ENCODE assay signal across 12 mouse cellular contexts in genomic region chr13:103052661-103053060, GRCm38 (mm10).
"Had no signal": no experiment of that assay in that cellular context is flagged by ENCODE, and none has a peak within 500 bp of the region (broad histone marks: within the 10 kb centered on the region; RNA-seq: fewer than 3 reads in every experiment).

No protein-coding gene starts in this region.

- H3K9ac ChIP-seq: limb, embryonic 12.5 days; liver, embryonic 14.5 days; neural tube, embryonic 12.5 days had no signal

- H3K4me3 ChIP-seq: layer of hippocampus, adult 2 months; limb, embryonic 12.5 days; neural tube, embryonic 12.5 days had no signal

- H3K27me3 ChIP-seq: limb, embryonic 12.5 days; neural tube, embryonic 12.5 days had no signal

- H3K4me1 ChIP-seq: limb, embryonic 12.5 days; neural tube, embryonic 12.5 days had no signal

- H3K27ac ChIP-seq: layer of hippocampus, adult 2 months; limb, embryonic 12.5 days; liver, embryonic 14.5 days; neural tube, embryonic 12.5 days; stomach, postnatal 0 days had no signal

- H3K36me3 ChIP-seq: limb, embryonic 12.5 days; neural tube, embryonic 12.5 days had no signal

- DNase-seq: kidney, adult 8-10 months; kidney, postnatal 10 days; kidney, postnatal 4 days; liver; lung, adult 18-20 months; thymus, adult 2 months; thymus, postnatal 25 days had no signal

- H3K4me2 ChIP-seq: limb, embryonic 12.5 days; neural tube, embryonic 12.5 days had no signal

- H3K9me3 ChIP-seq: limb, embryonic 12.5 days; neural tube, embryonic 12.5 days had no signal
